Mouse (Mus musculus) Patski (cell line): ENCODE measurements around the gene 1600002K03Rik. TPM values are rescaled to one million over a fixed set of nuclear protein-coding genes. Genes with fewer than 3 reads are reported as not detected.

Experiments used
- ATAC-seq: fragments of 100-300 bp; one replicate; pipeline ENCODE4 v1.8.0; 2021
- CTCF ChIA-PET: fragments of 350-600 bp; sonication (Branson Sonifier 250); formaldehyde crosslinking; loops from one replicate; lab custom pipeline; 2022; ENCODE audit warnings: inconsistent platforms; lab: Charles Lee
- POLR2A ChIA-PET: fragments of 350-600 bp; sonication (Branson Sonifier 250); formaldehyde crosslinking; loops from one replicate; lab custom pipeline; 2022; ENCODE audit warnings: antibody characterized with exemption, inconsistent platforms; lab: Charles Lee
- DNase-seq: peaks from one replicate; pipeline ENCODE4 v3.0.0-alpha.2; 2011; ENCODE audit warnings: low read depth, low spot score
- H3K27me3 ChIP-seq: fragments of 371-371 bp; one replicate; pipeline ENCODE4 v1.5.1; 2021
- CTCF ChIP-seq: fragments of 100-300 bp; IDR thresholded peaks from one replicate; pipeline ENCODE4 v1.5.1; 2021
- in situ Hi-C: fragments of 300-500 bp; cut with MboI; formaldehyde crosslinking; loops from 3 replicates; pipeline ENCODE4 v1.11.1; 2018; ENCODE audit warnings: low pct_unique_long_range_greater_than_20kb, mixed read lengths
- polyA plus RNA-seq: library from polyadenylated mRNA; unstranded; gene quantifications from one replicate; pipeline ENCODE4 v1.2.3, GENCODE M21; 2021

The 1600002K03Rik gene
- polyA plus RNA-seq, 1 experiment from 2014 or later = 7.9 TPM

DNA sequence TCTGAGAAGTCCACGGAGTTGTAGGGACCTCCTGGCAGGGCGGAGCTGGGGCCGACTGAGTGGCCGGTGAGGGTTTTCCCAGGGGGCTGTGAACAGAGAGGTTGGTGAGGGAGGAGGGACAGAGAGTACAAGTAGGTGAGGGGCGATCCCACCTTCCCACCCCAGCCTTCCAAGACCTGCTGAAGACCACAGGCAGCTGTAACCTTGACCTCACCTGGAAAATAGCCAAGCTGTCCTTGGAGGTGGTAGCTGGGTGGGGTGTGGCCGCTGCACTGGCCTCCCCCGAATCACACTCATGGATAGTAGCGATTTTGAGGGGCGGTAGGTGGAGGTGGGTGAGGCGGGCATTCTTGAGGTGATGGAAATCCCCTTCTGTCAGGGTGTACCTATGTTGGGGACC lies 37.6 kb upstream of the 1600002K03Rik start:
- in situ Hi-C loops = no loop called here
- ATAC-seq (no peak), DNase-seq (no peak)
- TF ChIP-seq CTCF = no peak
- no peaks in the 10 kb centered on the region for H3K27me3 ChIP-seq
- CTCF ChIA-PET = interaction anchor here (0.8 to 2.3 kb wide), 3 partner anchors 16 to 175 kb away, joined by 3 to 6 read pairs (median 3); partner anchors contain the start of gene Wdr18
- POLR2A ChIA-PET = interaction anchor here (1.0 kb wide), 1 partner anchor 150 kb away, joined by 3 read pairs; no protein-coding TSS in a partner anchor

DNA sequence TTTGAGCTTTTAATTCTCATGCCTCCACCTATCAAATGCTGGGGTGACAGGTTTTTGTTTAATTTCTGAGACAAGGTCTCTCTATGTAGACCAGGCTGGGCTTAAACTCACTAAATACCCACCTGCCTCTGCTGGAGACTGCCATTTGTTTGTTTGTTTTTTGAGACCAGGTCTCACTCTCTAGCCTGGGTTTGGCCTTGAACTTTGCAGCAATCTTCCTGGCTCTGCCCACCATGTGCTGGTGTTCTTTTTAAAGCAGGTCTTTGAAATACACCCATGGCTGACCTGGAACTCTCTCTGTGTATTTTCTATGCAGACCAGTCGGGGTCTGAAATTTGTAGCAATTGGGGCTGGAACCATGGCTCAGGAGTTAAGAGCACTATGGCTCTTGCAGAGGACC lies 37.1 kb upstream of the 1600002K03Rik start:
- POLR2A ChIA-PET = no interaction called here
- in situ Hi-C loops = no loop called here
- H3K27me3 ChIP-seq = no peaks in the 10 kb centered on the region
- no peak for ATAC-seq
- CTCF ChIA-PET = interaction anchor here (0.8 to 1.3 kb wide), 3 partner anchors 17 to 151 kb away, joined by 3 read pairs; no protein-coding TSS in a partner anchor
- no peak for TF ChIP-seq CTCF
- no peak for DNase-seq

DNA sequence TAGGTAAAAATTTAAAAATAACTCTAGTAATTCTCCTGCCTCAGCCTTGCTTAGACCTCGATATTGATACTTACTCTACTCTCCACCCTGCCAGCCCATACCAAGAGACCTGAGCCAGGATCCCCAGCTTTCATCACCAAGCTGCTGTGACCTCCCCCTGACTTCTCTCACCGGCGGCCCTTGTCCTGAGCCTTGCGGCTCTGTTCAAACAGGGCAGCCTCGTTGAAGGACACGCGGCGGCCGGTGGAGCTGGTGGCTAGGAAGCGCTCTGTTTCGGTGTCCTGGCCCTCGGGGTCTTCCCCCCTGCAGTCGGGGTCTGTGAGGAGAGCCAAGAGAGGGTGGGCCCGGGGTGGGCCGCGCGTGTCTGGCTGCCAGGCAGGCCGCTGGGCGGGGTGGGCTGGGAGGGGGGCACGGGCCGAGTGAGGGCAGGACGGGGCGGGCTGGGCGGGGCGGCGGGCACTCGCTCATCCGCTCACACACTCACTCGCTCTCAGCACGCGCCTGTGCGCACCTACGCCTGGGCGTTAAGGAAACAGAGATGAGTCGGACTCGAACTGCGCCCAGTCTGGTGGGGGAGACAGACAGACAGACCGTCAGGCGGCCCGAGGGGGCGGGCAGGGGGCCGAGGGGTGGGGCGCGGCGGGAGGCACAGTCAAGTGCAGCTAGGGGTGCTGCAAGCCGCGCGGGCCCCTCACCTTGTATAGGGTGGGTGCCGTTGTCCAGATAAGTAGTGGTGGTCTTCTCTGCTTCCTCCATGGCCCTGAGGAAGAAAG lies 36.4 kb upstream of the 1600002K03Rik start:
- in situ Hi-C loops = no loop called here
- POLR2A ChIA-PET = no interaction called here
- DNase-seq (no peak), ATAC-seq (no peak)
- CTCF ChIA-PET = interaction anchor here (1.3 kb wide), 1 partner anchor 37 kb away, joined by 3 read pairs; no protein-coding TSS in a partner anchor
- TF ChIP-seq CTCF = no peak
- no peaks in the 10 kb centered on the region for H3K27me3 ChIP-seq

- no peaks in the 10 kb centered on the region for H3K27me3 ChIP-seq
- TF ChIP-seq CTCF = no peak
- ChIA-PET CTCF (no interaction called here), POLR2A (no interaction called here)
- DNase-seq = no peak
- no peak for ATAC-seq
- in situ Hi-C loops = no loop called here
These were observed 35.7 kb upstream of the 1600002K03Rik start for GRCm38 (mm10) chr10:80136952-80137625.

GRCm38 (mm10) chr10:80137626-80138552 lies 34.9 kb upstream of the 1600002K03Rik start:
- in situ Hi-C loops = no loop called here
- ATAC-seq = no peak
- ChIA-PET CTCF (no interaction called here), POLR2A (no interaction called here)
- no peaks in the 10 kb centered on the region for H3K27me3 ChIP-seq
- no peak for DNase-seq
- TF ChIP-seq CTCF = no peak

DNA sequence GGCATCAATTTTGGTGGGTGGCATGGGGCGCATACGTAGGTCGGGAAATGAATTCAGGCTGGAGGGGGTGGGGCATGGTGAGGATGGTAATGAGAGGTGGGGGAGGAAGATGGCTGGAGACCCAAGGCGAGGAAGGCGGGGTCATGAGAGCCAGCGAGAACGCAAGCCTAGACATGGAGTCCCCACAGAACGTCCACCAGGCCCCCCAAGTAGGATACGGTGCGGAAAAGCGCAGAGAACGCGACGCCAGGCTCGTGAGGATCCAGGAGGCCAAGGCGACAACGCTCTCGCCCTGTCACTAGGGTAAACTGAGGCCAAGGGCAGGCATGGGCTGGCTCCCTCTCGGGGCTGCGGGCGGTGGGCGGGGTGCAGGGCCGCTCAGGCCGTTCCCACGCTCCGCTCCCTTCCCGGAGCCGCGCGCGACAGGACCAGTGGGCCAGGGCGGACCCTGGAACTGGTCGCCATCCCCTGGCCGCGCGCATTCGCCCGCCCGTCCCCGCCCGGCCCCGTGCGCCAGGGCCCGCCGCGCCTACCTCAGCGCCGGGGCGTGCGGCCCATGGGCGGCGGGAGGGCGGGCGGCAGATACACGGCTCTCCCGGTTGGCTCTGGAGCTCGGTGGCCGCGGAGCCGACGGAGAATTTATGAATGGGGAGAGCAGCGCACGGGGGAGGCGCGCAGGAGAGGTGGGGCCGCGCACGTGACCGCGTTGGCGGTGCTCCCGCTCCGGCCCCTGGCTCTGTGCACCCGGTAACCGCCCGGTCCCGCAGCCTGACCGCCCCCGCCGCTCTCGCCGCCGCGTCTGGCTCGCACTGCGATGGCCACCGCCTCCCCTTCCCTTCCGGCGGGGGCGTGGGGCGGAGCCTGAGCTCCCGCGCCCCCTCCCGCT lies 33.9 kb upstream of the 1600002K03Rik start, which contains the start of gene Atp5d:
TSS of gene Atp5d (plus strand) at position 80 of the 886 bp plus-strand sequence.
- ATAC-seq = no peak
- in situ Hi-C loops = no loop called here
- TF ChIP-seq CTCF = no peak
- no peaks in the 10 kb centered on the region for H3K27me3 ChIP-seq
- ChIA-PET POLR2A (interaction anchor here (0.6 to 2.3 kb wide), 5 partner anchors 21 to 153 kb away, joined by 3 to 6 read pairs (median 4); no protein-coding TSS in a partner anchor), CTCF (interaction anchor here (1.3 to 5.2 kb wide), 2 partner anchors 9 to 153 kb away, joined by 4 to 46 read pairs; partner anchors contain the start of gene Tmem259)
- DNase-seq = no peak

GRCm38 (mm10) chr10:80139439-80139775 lies 33.3 kb upstream of the 1600002K03Rik start:
- POLR2A ChIA-PET = interaction anchor here (0.6 to 2.3 kb wide), 5 partner anchors 22 to 153 kb away, joined by 3 to 6 read pairs (median 4); no protein-coding TSS in a partner anchor
- no peaks in the 10 kb centered on the region for H3K27me3 ChIP-seq
- DNase-seq (no peak), ATAC-seq (no peak)
- in situ Hi-C loops = no loop called here
- TF ChIP-seq CTCF = no peak
- CTCF ChIA-PET = interaction anchor here (1.3 to 5.2 kb wide), 2 partner anchors 9 to 154 kb away, joined by 4 to 46 read pairs; partner anchors contain the start of gene Tmem259

GRCm38 (mm10) chr10:80139975-80140665 lies 32.6 kb upstream of the 1600002K03Rik start:
- POLR2A ChIA-PET = interaction anchor here (0.6 to 2.3 kb wide), 7 partner anchors 20 to 1092 kb away, joined by 3 to 7 read pairs (median 5); partner anchors contain the start of gene Cirbp
- no peak for ATAC-seq

More at GRCm38 (mm10) chr10:80139975-80140665, 32.6 kb upstream of the 1600002K03Rik start:
- H3K27me3 ChIP-seq = no peaks in the 10 kb centered on the region
- no peak for TF ChIP-seq CTCF
- no peak for DNase-seq
- CTCF ChIA-PET = interaction anchor here (0.9 to 5.2 kb wide), 9 partner anchors 10 to 180 kb away, joined by 3 to 46 read pairs (median 5); partner anchors contain the start of genes Tmem259 and Wdr18
- in situ Hi-C loops = loop anchor here (5.0 kb wide), 1 partner anchor 153 kb away; the partner anchor contains the start of gene Cnn2
